Mouse (Mus musculus) hindbrain, postnatal 0 days (tissue): ENCODE measurements around the gene Gnas. TPM values are rescaled to one million over a fixed set of nuclear protein-coding genes. Genes with fewer than 3 reads are reported as not detected.
A peak's percentile ranks its signal among the peaks of the same experiment; 100 is the strongest.

Source experiments
- ATAC-seq: fragments of 200-750 bp; cut with Nextera tagmentation; 2 replicates; pipeline ENCODE4 v1.8.0; 2017; ENCODE audit warnings: mild to moderate bottlenecking, moderate TSS enrichment, moderate library complexity
- DNase-seq: peaks from one replicate; pipeline ENCODE4 v3.0.0-alpha.2; 2015; ENCODE audit warnings: low spot score
- H3K27ac ChIP-seq: fragments of 300-500 bp; sonication (generic); 2 replicates; pipeline ENCODE4 v1.5.1; 2014; ENCODE audit warnings: mild to moderate bottlenecking
- H3K27me3 ChIP-seq: fragments of 300-500 bp; sonication (generic); 2 replicates; pipeline ENCODE4 v1.6.1; 2014; ENCODE audit warnings: low read length, mixed read lengths; ENCODE audit not compliant: insufficient read depth
- H3K36me3 ChIP-seq: fragments of 300-500 bp; sonication (generic); 2 replicates; pipeline ENCODE4 v1.6.1; 2014; ENCODE audit warnings: low read length, mixed read lengths; ENCODE audit not compliant: insufficient read depth
- H3K4me1 ChIP-seq: fragments of 300-500 bp; sonication (generic); 2 replicates; pipeline ENCODE4 v1.6.1; 2014; ENCODE audit warnings: antibody characterized with exemption, low read length, mixed read lengths; ENCODE audit not compliant: insufficient read depth
- H3K4me2 ChIP-seq: fragments of 300-500 bp; sonication (generic); 2 replicates; pipeline ENCODE4 v1.6.1; 2014; ENCODE audit warnings: low read depth, mild to moderate bottlenecking, low read length, moderate library complexity, mixed read lengths
- H3K4me3 ChIP-seq: fragments of 300-500 bp; sonication (generic); 2 replicates; pipeline ENCODE4 v1.5.1; 2014; ENCODE audit warnings: low read length
- H3K9ac ChIP-seq: fragments of 300-500 bp; sonication (generic); replicated peaks from 2 replicates; pipeline ENCODE4 v1.6.1; 2014; ENCODE audit warnings: mild to moderate bottlenecking, low read length, moderate library complexity, mixed read lengths
- H3K9me3 ChIP-seq: fragments of 300-500 bp; sonication (generic); 2 replicates; pipeline ENCODE4 v1.6.1; 2016; ENCODE audit warnings: low read length, mixed read lengths
- CTCF ChIP-seq: IDR thresholded peaks from 2 replicates; pipeline ENCODE4 v1.5.1; 2016; ENCODE audit warnings: antibody characterized with exemption, control low read depth, low read depth
- WGBS: fragments of 180-500 bp; shearing (Covaris S2); extraction: QIAGEN DNeasy Blood & Tissue Kit; methylation state at CpG from one replicate; pipeline ENCODE4 v1.1.7; 2014; 5-methylcytosine and 5-hydroxymethylcytosine counted together
- polyA plus RNA-seq: library from polyadenylated mRNA; unstranded; fragments of >200 nt; fragmentation: Nextera tagmentation; extraction: Ambion mirVana; gene quantifications from 2 replicates; pipeline ENCODE4 v1.2.1, GENCODE M21; 2015
- total RNA-seq: library from RNA; depleted of rRNA; stranded (reverse); fragments of >200 nt; gene quantifications from 2 replicates; pipeline ENCODE4 v1.2.3, GENCODE M21; 2014; rRNA removed

Gene Gnas
- total RNA-seq: 1,738 and 1,782 TPM in 2 replicates
- 1,873 and 1,902 TPM in 2 replicates for polyA plus RNA-seq

- Histone ChIP-seq H3K27me3 (peaks cover 21% of the 10 kb centered on the region), H3K4me1 (no peaks in the 10 kb centered on the region), H3K4me3 (peak within 1 kb of the TSS; percentile 22), H3K9me3 (no peaks in the 10 kb centered on the region), H3K36me3 (peaks cover 3% of the 10 kb centered on the region; the same call in 1 of the 2 replicates), H3K27ac (no peak within 1 kb of the TSS), H3K9ac (no peak within 1 kb of the TSS), H3K4me2 (peak within 1 kb of the TSS; percentile 43)
- WGBS: 52% methylated on average over 19 of the region's 19 CpGs
- ATAC-seq (peak; percentile 73), DNase-seq (peak; percentile 71)
- peak; percentile 79 for TF ChIP-seq CTCF
Observed at GRCm38 (mm10) chr2:174284011-174284410, at the start of gene Gnas. Gene Gnas, plus strand, starts transcription at chr2:174284320.

- H3K9ac ChIP-seq: no peak overlapping the region
- no peak overlapping the region for H3K4me2 ChIP-seq
- no peak for ATAC-seq
- H3K36me3 ChIP-seq: no peaks in the 10 kb centered on the region
- no peaks in the 10 kb centered on the region for H3K9me3 ChIP-seq
- TF ChIP-seq CTCF: no peak
- no peaks in the 10 kb centered on the region for H3K27me3 ChIP-seq
- DNase-seq: no peak
- 88% methylated on average over 5 of the region's 5 CpGs for WGBS
- no peaks in the 10 kb centered on the region for H3K4me1 ChIP-seq
- H3K27ac ChIP-seq: no peak overlapping the region
- H3K4me3 ChIP-seq: no peak overlapping the region
Observed at GRCm38 (mm10) chr2:174242431-174242830, 41.7 kb upstream of the Gnas start.

GRCm38 (mm10) chr2:174251963-174252362, 32.2 kb upstream of the Gnas start:
- H3K4me1 ChIP-seq: no peaks in the 10 kb centered on the region
- H3K9ac ChIP-seq: no peak overlapping the region
- no peaks in the 10 kb centered on the region for H3K9me3 ChIP-seq
- no peaks in the 10 kb centered on the region for H3K36me3 ChIP-seq
- no peak for DNase-seq
- no peak for TF ChIP-seq CTCF
- no peak overlapping the region for H3K4me2 ChIP-seq
- H3K27me3 ChIP-seq: no peaks in the 10 kb centered on the region
- H3K4me3 ChIP-seq: no peak overlapping the region
- H3K27ac ChIP-seq: no peak overlapping the region
- no peak for ATAC-seq

DNA sequence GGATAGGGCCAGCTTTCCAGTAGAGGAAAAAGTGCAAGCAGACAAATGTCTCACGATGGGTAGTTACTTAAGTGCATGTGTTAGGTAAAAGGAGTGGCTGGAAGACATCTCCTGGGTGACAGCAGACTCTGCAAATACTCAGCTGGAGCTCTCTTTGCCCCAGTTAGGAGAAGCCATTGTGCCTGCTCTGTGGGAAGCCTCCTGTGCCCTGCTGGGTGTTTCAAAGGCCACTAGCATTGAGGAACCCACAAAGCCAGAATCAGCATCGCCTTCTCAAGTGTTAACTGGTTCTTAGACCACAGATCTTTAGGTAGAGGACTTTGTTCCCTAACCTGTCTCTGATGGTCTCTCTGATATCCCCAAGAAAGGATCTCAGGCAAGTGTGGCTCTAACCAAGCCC, 26.8 kb upstream of the Gnas start:
- no peak overlapping the region for H3K27ac ChIP-seq
- H3K27me3 ChIP-seq: no peaks in the 10 kb centered on the region
- no peaks in the 10 kb centered on the region for H3K9me3 ChIP-seq
- H3K4me2 ChIP-seq: no peak overlapping the region
- no peak overlapping the region for H3K4me3 ChIP-seq
- no peaks in the 10 kb centered on the region for H3K36me3 ChIP-seq
- no peaks in the 10 kb centered on the region for H3K4me1 ChIP-seq
- DNase-seq (no peak), ATAC-seq (no peak)
- no peak overlapping the region for H3K9ac ChIP-seq
- no peak for TF ChIP-seq CTCF
- WGBS: 28% methylated on average over 2 of the region's 2 CpGs

DNA sequence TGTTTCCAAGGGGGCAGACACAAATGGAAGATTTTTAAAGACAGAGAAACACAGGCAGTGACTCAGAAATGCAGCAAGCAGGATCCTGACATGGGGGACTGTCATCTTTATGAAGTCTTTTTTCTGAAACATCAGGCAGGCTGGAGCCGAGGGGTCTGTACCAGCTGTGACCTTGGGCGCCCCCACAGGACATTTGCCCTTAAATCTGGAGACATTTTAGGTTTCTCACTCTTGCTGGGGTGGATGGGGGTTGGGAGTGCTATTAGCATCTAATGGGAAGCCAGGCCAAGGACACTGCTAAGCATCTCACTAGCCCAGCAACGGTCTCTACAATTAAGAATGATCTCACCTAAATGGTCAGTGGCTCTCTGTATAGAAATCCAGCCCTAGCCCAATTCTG, 24.1 kb upstream of the Gnas start:
- Histone ChIP-seq H3K36me3 (no peaks in the 10 kb centered on the region), H3K4me1 (no peaks in the 10 kb centered on the region), H3K4me3 (no peak overlapping the region), H3K27ac (no peak overlapping the region), H3K4me2 (no peak overlapping the region), H3K9ac (no peak overlapping the region), H3K27me3 (no peaks in the 10 kb centered on the region), H3K9me3 (no peaks in the 10 kb centered on the region)
- TF ChIP-seq CTCF: no peak
- ATAC-seq (no peak), DNase-seq (no peak)
- WGBS: 23% methylated on average over 3 of the region's 3 CpGs

GRCm38 (mm10) chr2:174260908-174261800, 23.0 kb upstream of the Gnas start:
- H3K36me3 ChIP-seq: no peaks in the 10 kb centered on the region

DNA sequence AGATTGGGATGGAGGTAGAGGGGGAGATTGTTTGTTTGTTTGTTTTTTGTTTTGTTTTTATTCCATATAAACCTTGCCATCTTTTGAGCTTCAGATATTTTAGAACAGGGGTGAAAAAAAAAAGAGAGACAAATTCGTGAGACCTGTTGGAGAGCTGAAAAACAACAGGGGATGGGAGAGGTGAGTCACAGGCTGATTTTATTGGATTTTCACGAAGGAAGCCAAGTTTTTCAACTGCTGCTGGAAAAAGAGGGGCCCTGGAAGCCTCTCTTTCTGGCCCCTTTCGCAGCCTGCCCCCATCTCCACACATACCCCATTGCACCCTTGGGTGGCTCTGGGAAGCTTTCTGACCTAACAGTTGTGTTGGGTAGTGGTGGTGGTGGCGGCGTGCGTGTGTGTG, 22.3 kb upstream of the Gnas start:
- no peak for DNase-seq
- 50% methylated on average over 6 of the region's 6 CpGs for WGBS
- ATAC-seq: no peak
- Histone ChIP-seq H3K9me3 (no peaks in the 10 kb centered on the region), H3K27me3 (no peaks in the 10 kb centered on the region), H3K36me3 (no peaks in the 10 kb centered on the region), H3K27ac (no peak overlapping the region), H3K9ac (no peak overlapping the region), H3K4me3 (no peak overlapping the region), H3K4me2 (no peak overlapping the region), H3K4me1 (no peaks in the 10 kb centered on the region)
- no peak for TF ChIP-seq CTCF

More at GRCm38 (mm10) chr2:174260908-174261800, 23.0 kb upstream of the Gnas start:
- no peak overlapping the region for H3K4me2 ChIP-seq
- H3K4me3 ChIP-seq: no peak overlapping the region
- TF ChIP-seq CTCF: no peak
- H3K27me3 ChIP-seq: no peaks in the 10 kb centered on the region
- ATAC-seq: no peak
- H3K27ac ChIP-seq: no peak overlapping the region
- H3K9ac ChIP-seq: no peak overlapping the region
- WGBS: 17% methylated on average over 4 of the region's 4 CpGs
- no peak for DNase-seq
- H3K9me3 ChIP-seq: no peaks in the 10 kb centered on the region
- no peaks in the 10 kb centered on the region for H3K4me1 ChIP-seq
